Mouse (Mus musculus) hindbrain, embryonic 14.5 days (tissue): ENCODE data around the gene Ffar2. TPM values are rescaled to one million over a fixed set of nuclear protein-coding genes. Genes with fewer than 3 reads are reported as not detected.
"Not testable (repeated sequence)": the region's sequence is repeated elsewhere in the genome, so short reads cannot be mapped to it uniquely, and the experiment has no call there.

Source experiments
- ATAC-seq: fragments of 200-750 bp; cut with Nextera tagmentation; 2 replicates; pipeline ENCODE4 v1.8.0; 2017; ENCODE audit warnings: moderate number of reproducible peaks, mild to moderate bottlenecking, moderate TSS enrichment, moderate library complexity; ENCODE audit not compliant: low FRiP score
- DNase-seq: peaks from one replicate; pipeline ENCODE4 v3.0.0-alpha.2; 2015; ENCODE audit warnings: low spot score
- H3K27ac ChIP-seq: fragments of 300-500 bp; sonication (generic); 2 replicates; pipeline ENCODE4 v1.5.1; 2014; ENCODE audit warnings: mild to moderate bottlenecking, moderate library complexity
- H3K27me3 ChIP-seq: fragments of 300-500 bp; sonication (generic); 2 replicates; pipeline ENCODE4 v1.6.1; 2014; ENCODE audit warnings: mild to moderate bottlenecking, low read length, mixed read lengths; ENCODE audit not compliant: control insufficient read depth, insufficient read depth
- H3K36me3 ChIP-seq: fragments of 300-500 bp; sonication (generic); replicated peaks from 2 replicates; pipeline ENCODE4 v1.6.1; 2014; ENCODE audit not compliant: control insufficient read depth, insufficient read depth
- H3K4me1 ChIP-seq: fragments of 300-500 bp; sonication (generic); replicated peaks from 2 replicates; pipeline ENCODE4 v1.6.1; 2014; ENCODE audit warnings: antibody characterized with exemption, low read length, mixed read lengths; ENCODE audit not compliant: control insufficient read depth, insufficient read depth
- H3K4me2 ChIP-seq: fragments of 300-500 bp; sonication (generic); replicated peaks from 2 replicates; pipeline ENCODE4 v1.6.1; 2014; ENCODE audit warnings: mild to moderate bottlenecking, moderate library complexity
- H3K4me3 ChIP-seq: fragments of 300-500 bp; sonication (generic); replicated peaks from 2 replicates; pipeline ENCODE4 v1.5.1; 2014; ENCODE audit warnings: mild to moderate bottlenecking, low read length
- H3K9ac ChIP-seq: fragments of 300-500 bp; sonication (generic); 2 replicates; pipeline ENCODE4 v1.6.1; 2014
- H3K9me3 ChIP-seq: fragments of 300-500 bp; sonication (generic); 2 replicates; pipeline ENCODE4 v1.6.1; 2016; ENCODE audit warnings: low read length; ENCODE audit not compliant: control insufficient read depth
- WGBS: fragments of 180-500 bp; shearing (Covaris S2); extraction: QIAGEN DNeasy Blood & Tissue Kit; methylation state at CpG from one replicate; pipeline ENCODE4 v1.1.7; 2014; 5-methylcytosine and 5-hydroxymethylcytosine counted together
- polyA plus RNA-seq: library from polyadenylated mRNA; unstranded; fragments of >200 nt; fragmentation: Nextera tagmentation; extraction: Ambion mirVana; gene quantifications from 2 replicates; pipeline ENCODE4 v1.2.1, GENCODE M21; 2014

Gene Ffar2
- polyA plus RNA-seq, 1 experiment from 2014 or later = not detected

DNA sequence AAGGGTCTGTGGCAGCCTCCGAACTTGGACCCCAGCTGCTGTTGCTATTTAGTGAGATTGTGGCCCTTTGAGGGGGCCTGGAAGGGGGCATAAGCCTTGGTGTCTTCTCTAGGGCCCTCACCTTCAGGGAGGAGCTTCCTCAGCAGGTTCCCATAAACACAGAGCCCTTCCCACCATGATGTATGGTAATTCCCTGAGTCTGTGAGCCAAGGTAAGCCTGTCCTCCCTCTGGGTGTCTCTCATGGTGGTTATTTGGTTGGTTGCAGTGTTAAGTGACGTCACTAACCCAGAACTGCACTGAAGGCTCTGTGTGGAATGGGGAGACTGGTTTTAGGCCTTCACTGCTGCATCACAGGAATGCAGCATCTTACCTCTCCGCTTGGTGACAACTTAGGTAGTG, 5.9 kb upstream of the Ffar2 start:
- Histone ChIP-seq H3K36me3 (no peaks in the 10 kb centered on the region), H3K4me1 (no peaks in the 10 kb centered on the region), H3K27ac (no peak overlapping the region), H3K9ac (no peak overlapping the region), H3K4me2 (no peak overlapping the region), H3K4me3 (no peak overlapping the region), H3K9me3 (no peaks in the 10 kb centered on the region), H3K27me3 (no peaks in the 10 kb centered on the region)
- DNase-seq = no peak
- 66% methylated on average over 3 of the region's 3 CpGs for WGBS
- ATAC-seq = no peak

DNA sequence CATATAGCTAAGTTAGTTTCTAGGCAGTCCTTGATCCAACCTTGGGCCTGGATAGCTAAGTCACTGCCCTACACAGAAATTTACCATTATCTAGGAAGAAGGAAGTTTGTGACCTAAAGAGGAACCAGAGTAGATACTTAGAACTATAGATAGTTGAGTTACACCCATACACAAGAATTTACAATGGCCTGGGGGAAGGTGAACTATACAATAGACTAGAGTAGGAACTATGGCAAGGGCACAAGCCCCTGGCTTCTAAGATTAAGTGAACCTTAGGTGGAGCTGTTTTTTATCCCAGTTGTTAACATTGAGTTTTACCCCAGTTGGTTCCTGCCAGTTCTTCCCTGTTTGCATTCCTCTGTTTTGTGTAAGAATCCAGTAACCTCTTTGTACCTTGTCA, 5.3 kb upstream of the Ffar2 start:
- not testable (repeated sequence) for H3K9ac ChIP-seq, DNase-seq, H3K27ac ChIP-seq, H3K36me3 ChIP-seq, H3K4me1 ChIP-seq, H3K27me3 ChIP-seq, H3K4me2 ChIP-seq, ATAC-seq, H3K9me3 ChIP-seq, H3K4me3 ChIP-seq

DNA sequence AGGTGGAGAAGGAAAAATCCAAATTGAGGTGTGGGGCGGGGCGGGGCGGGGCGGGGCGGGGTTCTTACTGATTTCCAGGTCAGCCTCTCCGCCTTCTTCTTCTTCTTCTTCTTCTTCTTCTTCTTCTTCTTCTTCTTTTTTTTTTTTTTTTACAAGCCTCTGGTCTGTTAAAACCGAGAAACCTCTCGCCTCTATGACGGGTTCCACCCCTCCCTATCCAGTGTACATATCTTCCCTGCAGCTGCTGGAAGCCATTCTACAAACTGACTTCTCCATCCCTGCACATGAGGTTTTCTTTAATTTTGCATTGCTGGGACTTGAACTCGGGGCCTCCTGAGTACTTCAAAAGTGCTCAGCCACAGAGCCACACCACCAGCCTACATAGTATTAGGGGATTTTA, 3.1 kb upstream of the Ffar2 start:
- Histone ChIP-seq H3K9ac (no peak overlapping the region), H3K4me3 (no peak overlapping the region), H3K27ac (no peak overlapping the region), H3K4me1 (no peaks in the 10 kb centered on the region), H3K4me2 (no peak overlapping the region), H3K36me3 (no peaks in the 10 kb centered on the region), H3K27me3 (no peaks in the 10 kb centered on the region), H3K9me3 (no peaks in the 10 kb centered on the region)
- no peak for ATAC-seq
- no peak for DNase-seq
- 93% methylated on average over 10 of the region's 10 CpGs for WGBS

DNA sequence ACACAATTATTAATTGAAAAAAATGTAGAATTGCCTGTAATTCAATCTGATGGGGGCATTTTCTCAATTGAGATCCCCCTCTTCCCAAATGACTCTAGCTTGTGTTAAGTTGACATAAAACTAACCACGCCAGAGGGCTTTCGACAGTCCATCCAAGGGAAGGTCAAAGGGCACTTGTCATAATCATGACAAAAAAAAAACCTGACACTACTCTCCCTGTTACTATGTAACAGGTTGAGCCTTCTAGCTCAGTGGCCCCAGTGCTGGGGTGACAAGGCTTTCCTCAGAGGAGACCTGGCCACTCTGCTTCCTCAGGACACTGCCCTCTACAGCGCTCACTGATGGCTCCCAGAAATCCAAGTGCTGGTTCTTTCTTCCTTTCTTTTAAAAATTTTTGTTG, 731 bp upstream of the Ffar2 start:
- Histone ChIP-seq H3K27me3 (no peaks in the 10 kb centered on the region), H3K27ac (no peak overlapping the region), H3K4me1 (no peaks in the 10 kb centered on the region), H3K36me3 (no peaks in the 10 kb centered on the region), H3K4me2 (no peak overlapping the region), H3K4me3 (no peak overlapping the region), H3K9ac (no peak overlapping the region), H3K9me3 (no peaks in the 10 kb centered on the region)
- DNase-seq = no peak
- ATAC-seq = no peak
- 93% methylated on average over 3 of the region's 3 CpGs for WGBS

DNA sequence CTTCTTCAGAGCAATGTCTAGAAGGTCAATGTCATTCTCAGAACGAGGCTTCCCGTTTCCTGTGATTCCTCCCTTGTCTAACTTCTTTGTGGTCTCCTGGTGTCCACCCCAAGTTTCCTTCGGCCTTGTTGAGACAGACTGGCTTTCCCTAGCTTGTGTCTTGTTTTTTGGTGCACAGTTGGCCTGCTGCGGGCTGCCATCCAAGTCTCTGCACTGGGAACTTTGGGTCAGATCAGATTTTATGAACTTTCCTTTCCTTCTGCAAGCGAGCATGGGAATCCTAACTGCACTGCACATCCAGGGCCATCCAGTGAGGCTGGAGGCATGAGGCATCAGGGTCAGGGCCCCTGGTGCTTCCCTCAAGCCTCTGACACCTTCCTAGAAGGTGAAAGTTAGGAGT, 2.0 kb downstream of the Ffar2 start:
- WGBS = 77% methylated on average over 5 of the region's 5 CpGs

DNA sequence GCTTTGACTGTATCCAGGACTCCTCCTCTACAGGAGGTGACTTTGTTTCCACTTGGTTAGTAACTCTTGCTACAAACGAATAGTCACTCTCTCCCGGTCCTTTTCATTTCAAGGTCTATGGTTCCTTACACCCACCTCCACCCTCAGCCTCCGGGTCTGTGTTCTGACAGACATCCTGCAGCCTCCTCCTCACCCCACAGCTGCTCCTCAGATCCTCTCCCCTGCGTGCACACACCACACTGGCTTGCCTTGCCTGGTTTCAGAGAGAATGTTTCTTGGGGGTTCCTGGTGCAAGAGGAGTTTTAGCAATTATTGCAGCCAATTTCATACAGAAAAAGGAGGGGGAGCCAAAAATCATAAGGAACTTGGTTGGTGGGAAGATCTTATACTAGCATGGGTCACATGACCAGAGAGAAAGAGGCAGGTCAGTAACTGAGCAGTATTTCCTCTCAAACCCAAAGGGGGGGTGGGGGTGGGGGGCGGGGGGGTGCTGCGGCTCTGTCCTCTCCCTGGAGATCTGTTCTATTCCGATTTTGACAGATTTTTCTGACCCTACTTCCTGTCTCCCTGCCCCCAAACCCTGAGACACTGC, 2.6 kb downstream of the Ffar2 start:
- H3K4me2 ChIP-seq = no peak overlapping the region
- no peaks in the 10 kb centered on the region for H3K36me3 ChIP-seq
- 74% methylated on average over 7 of the region's 7 CpGs for WGBS
- no peaks in the 10 kb centered on the region for H3K27me3 ChIP-seq
- H3K9me3 ChIP-seq = no peaks in the 10 kb centered on the region
- no peak for ATAC-seq
- DNase-seq = no peak
- H3K4me3 ChIP-seq = no peak overlapping the region
- H3K9ac ChIP-seq = no peak overlapping the region
- no peak overlapping the region for H3K27ac ChIP-seq
- no peaks in the 10 kb centered on the region for H3K4me1 ChIP-seq

More for the DNA sequence above, 2.0 kb downstream of the Ffar2 start:
- Histone ChIP-seq H3K36me3 (no peaks in the 10 kb centered on the region), H3K4me2 (no peak overlapping the region), H3K4me1 (no peaks in the 10 kb centered on the region), H3K9ac (no peak overlapping the region), H3K27me3 (no peaks in the 10 kb centered on the region), H3K4me3 (no peak overlapping the region), H3K27ac (no peak overlapping the region), H3K9me3 (no peaks in the 10 kb centered on the region)
- DNase-seq = no peak
- no peak for ATAC-seq

DNA sequence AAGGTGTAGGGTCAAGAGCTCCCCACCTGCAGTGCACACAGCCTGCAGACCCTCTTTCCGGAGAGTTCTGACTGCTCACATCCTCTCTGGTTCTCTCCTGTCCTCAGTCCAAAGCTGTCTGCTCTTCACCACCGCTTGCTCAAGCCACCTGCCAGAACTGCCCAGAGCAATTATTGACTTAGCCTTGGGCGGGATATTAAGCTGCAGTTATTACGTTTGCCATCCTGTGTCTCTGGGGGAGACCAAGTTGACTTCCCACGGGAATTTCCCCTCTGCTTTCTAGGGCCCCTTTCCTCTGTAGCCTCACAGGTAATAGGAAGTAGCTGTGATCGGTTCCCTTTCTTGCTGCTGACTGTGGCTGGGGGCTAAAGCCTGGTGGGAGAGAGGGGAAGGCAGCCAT, 3.4 kb downstream of the Ffar2 start:
- Histone ChIP-seq H3K9ac (no peak overlapping the region), H3K9me3 (no peaks in the 10 kb centered on the region), H3K4me2 (no peak overlapping the region), H3K27ac (no peak overlapping the region), H3K4me3 (no peak overlapping the region), H3K27me3 (no peaks in the 10 kb centered on the region), H3K4me1 (no peaks in the 10 kb centered on the region), H3K36me3 (no peaks in the 10 kb centered on the region)
- ATAC-seq = no peak
- no peak for DNase-seq
- WGBS = 73% methylated on average over 6 of the region's 6 CpGs

DNA sequence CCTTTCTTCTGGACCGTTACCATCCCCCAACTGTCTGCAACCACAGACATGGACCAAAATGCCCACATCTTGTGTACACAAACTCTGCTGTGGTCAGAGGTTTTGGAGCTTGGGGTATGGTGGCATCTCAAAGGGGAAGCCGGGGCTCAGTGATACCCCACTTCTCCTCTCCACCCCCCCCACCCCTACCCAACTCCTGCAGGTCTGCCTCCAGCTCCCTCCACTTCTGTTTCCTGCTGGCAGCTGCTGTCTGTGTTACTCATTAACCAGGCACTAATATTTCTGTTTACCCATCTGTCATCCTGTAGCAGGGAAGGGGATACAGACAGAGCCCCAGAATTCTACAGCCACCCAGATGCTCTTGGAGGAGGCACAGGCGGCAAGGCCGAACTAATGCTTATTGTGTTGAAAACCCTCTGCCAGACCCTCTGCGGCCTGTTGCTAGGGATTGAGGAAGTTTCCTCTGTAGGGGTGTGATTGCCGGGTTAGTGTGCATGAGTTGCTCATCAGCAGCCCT, 11.2 kb downstream of the Ffar2 start:
- Histone ChIP-seq H3K4me1 (no peaks in the 10 kb centered on the region), H3K9me3 (no peaks in the 10 kb centered on the region), H3K4me2 (no peak overlapping the region), H3K9ac (no peak overlapping the region), H3K27me3 (no peaks in the 10 kb centered on the region), H3K27ac (no peak overlapping the region), H3K36me3 (no peaks in the 10 kb centered on the region), H3K4me3 (no peak overlapping the region)
- WGBS = 50% methylated on average over 6 of the region's 6 CpGs
- ATAC-seq (peak; percentile 24; the same call in 1 of the 2 replicates), DNase-seq (no peak)

DNA sequence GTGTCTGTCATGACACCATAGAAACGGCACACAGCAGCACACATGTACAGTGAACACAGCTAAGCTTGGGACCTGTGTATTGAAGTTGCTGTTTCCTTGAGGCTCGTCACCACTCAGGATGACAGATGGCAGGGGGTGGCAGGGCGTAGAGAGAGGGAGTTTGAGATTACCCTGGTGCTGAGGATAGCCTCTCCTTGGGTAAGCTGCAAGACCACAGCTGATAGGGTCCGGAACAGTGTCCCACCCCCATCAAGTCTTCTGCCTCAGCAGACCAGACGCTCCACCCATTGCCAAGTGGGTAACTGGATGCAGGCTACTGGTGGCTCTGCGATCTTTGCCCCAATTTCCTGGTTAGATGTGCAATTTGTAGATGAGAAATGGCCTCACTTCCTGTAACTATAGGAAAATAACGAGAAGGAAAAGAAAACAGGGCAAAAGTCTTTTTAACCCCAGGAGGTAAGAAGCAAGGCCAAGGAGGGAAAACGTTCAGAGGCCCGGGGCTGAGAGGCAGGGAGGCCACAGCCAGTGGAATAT, 11.8 kb downstream of the Ffar2 start:
- Histone ChIP-seq H3K4me1 (no peaks in the 10 kb centered on the region), H3K27ac (no peak overlapping the region), H3K36me3 (no peaks in the 10 kb centered on the region), H3K27me3 (no peaks in the 10 kb centered on the region), H3K9me3 (no peaks in the 10 kb centered on the region), H3K4me2 (no peak overlapping the region), H3K4me3 (no peak overlapping the region), H3K9ac (no peak overlapping the region)
- 67% methylated on average over 9 of the region's 9 CpGs for WGBS
- ATAC-seq = no peak
- no peak for DNase-seq

DNA sequence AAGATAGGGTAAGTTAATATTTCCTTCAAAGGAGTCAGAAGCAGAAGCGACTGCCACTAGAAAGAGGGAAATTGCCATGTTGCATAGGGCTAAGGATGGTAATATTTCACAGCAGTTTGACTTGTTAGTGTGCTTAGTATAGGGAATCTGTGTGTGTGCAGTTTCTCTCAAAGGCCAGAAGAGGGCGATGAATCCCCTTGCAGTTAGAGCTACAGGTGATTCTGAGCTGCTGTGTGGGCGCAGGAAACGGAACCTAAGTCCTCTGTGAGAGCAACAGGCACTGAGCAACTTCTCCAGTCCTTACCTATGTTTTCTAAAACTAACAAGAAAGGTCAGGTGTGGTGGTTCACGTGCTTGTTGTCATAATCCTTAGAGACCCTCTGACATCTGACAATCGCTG, 13.3 kb downstream of the Ffar2 start:
- H3K27me3 ChIP-seq = no peaks in the 10 kb centered on the region
- H3K4me3 ChIP-seq = no peak overlapping the region
- DNase-seq (no peak), ATAC-seq (no peak)
- no peak overlapping the region for H3K4me2 ChIP-seq
- no peak overlapping the region for H3K27ac ChIP-seq
- no peak overlapping the region for H3K9ac ChIP-seq
- WGBS = 57% methylated on average over 6 of the region's 6 CpGs
- no peaks in the 10 kb centered on the region for H3K4me1 ChIP-seq
- no peaks in the 10 kb centered on the region for H3K36me3 ChIP-seq
- H3K9me3 ChIP-seq = no peaks in the 10 kb centered on the region
